Mouse (Mus musculus): ENCODE data around the gene Gm20878.
"Not testable (repeated sequence)": the region's sequence is repeated elsewhere in the genome, so short reads cannot be mapped to it uniquely, and the experiment has no call there.

The Gm20878 gene

DNA sequence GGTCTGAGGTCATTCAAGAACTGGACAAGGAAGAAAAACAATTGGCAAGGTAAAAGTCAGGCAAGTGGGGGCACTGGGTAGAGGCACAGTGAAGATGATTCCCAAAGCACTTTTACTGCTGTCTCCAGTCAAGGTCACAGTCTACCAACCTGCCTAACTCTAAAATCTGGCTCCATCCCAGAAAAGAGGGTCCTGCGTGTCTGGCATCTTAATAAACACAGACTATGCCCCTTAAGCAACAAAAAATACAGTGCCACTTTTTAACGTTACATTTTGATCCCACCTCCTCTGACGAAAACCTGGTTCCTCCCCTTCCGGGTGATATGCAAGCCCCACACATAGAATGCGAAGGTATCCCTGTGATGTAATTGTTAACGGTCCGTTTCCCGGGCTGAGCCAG is at the start of gene Gm20878:
Gene Gm20878 (plus strand): TSS at position 301 of the 400 bp plus-strand sequence.
- not testable (repeated sequence) for DNase-seq

DNA sequence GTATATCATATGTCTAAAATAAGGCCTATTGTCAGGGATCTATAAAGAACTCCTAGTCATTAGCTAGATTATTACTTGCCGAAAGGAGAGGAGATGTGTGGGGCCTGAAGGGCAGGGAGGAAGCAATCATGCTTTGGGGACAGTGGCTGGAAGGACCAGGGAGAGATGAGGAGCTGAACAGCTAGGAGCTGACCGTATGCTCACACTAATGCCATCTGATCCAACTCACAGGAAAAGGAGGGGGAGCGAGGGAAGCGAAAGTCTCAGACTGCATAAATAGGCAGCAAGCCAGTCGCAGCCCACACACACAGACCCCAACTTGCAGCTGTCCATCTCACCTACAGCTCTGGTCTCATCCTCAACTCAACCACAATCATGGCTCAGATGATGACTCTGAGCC is 38.1 kb upstream of the Gm20878 start, which contains the start of gene Gm21541:
Gene Gm21541 (plus strand): TSS at position 301 of the 400 bp plus-strand sequence.
- DNase-seq, result not testable (repeated sequence)

DNA sequence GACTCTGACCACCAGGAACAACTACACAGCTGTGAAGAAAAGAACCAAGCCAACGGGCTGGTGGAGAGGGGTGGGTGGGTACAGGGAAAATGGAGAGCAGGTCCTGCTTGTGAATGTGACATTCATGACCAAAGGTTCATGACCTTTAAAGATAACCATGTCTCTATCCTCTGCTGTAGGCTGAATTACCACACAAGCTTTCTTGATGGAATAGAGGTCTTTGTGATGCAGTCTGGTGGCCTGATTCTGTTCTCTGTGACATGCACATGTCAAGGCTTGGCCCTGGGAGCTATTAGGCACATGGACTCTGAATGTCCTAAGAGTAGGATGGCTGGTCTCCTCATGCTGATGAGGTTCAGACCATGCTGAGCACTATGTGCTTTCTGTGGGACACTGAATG is 24.4 kb downstream of the Gm20878 start, which contains the start of gene Fam205a4:
Gene Fam205a4 (plus strand): TSS at position 301 of the 400 bp plus-strand sequence.
- DNase-seq, result not testable (repeated sequence)
